Mouse (Mus musculus) heart, embryonic 16.5 days (tissue): ENCODE results near the gene Padi3. TPM values are rescaled to one million over a fixed set of nuclear protein-coding genes. Genes with fewer than 3 reads are reported as not detected.

Source experiments
- ATAC-seq: fragments of 200-750 bp; cut with Nextera tagmentation; replicated peaks from 2 replicates; pipeline ENCODE4 v1.8.0; 2017; ENCODE audit warnings: moderate number of reproducible peaks; ENCODE audit not compliant: insufficient read depth, low FRiP score; ENCODE audit errors: extremely low read depth
- H3K27ac ChIP-seq: fragments of 300-500 bp; sonication (generic); 2 replicates; pipeline ENCODE4 v1.5.1; 2014; ENCODE audit warnings: mild to moderate bottlenecking, low read length, control low read depth, moderate library complexity
- H3K27me3 ChIP-seq: fragments of 300-500 bp; sonication (generic); 2 replicates; pipeline ENCODE4 v1.6.1; 2014; ENCODE audit warnings: low read length, mixed read lengths; ENCODE audit not compliant: control insufficient read depth, insufficient read depth
- H3K36me3 ChIP-seq: fragments of 300-500 bp; sonication (generic); 2 replicates; pipeline ENCODE4 v1.6.1; 2014; ENCODE audit not compliant: control insufficient read depth, insufficient read depth
- H3K4me1 ChIP-seq: fragments of 300-500 bp; sonication (generic); 2 replicates; pipeline ENCODE4 v1.6.1; 2014; ENCODE audit warnings: low read length, mixed read lengths; ENCODE audit not compliant: control insufficient read depth, insufficient read depth
- H3K4me2 ChIP-seq: fragments of 300-500 bp; sonication (generic); 2 replicates; pipeline ENCODE4 v1.6.1; 2014; ENCODE audit warnings: low read depth, mild to moderate bottlenecking, control low read depth, low read length
- H3K4me3 ChIP-seq: fragments of 300-500 bp; sonication (generic); 2 replicates; pipeline ENCODE4 v1.5.1; 2014; ENCODE audit warnings: mild to moderate bottlenecking, control low read depth, low read length
- H3K9ac ChIP-seq: fragments of 300-500 bp; sonication (generic); 2 replicates; pipeline ENCODE4 v1.6.1; 2014; ENCODE audit warnings: low read length, control low read depth
- H3K9me3 ChIP-seq: fragments of 300-500 bp; sonication (generic); replicated peaks from 2 replicates; pipeline ENCODE4 v1.6.1; 2016; ENCODE audit warnings: low read length; ENCODE audit not compliant: control insufficient read depth
- WGBS: fragments of 180-500 bp; shearing (Covaris S2); extraction: QIAGEN DNeasy Blood & Tissue Kit; methylation state at CpG from one replicate; pipeline ENCODE4 v1.1.7; 2014; 5-methylcytosine and 5-hydroxymethylcytosine counted together
- polyA plus RNA-seq: library from polyadenylated mRNA; unstranded; fragments of >200 nt; fragmentation: Nextera tagmentation; extraction: Ambion mirVana; gene quantifications from 2 replicates; pipeline ENCODE4 v1.2.1, GENCODE M21; 2015

Padi3 gene
- polyA plus RNA-seq = 0.24 and 0.55 TPM in 2 replicates

DNA sequence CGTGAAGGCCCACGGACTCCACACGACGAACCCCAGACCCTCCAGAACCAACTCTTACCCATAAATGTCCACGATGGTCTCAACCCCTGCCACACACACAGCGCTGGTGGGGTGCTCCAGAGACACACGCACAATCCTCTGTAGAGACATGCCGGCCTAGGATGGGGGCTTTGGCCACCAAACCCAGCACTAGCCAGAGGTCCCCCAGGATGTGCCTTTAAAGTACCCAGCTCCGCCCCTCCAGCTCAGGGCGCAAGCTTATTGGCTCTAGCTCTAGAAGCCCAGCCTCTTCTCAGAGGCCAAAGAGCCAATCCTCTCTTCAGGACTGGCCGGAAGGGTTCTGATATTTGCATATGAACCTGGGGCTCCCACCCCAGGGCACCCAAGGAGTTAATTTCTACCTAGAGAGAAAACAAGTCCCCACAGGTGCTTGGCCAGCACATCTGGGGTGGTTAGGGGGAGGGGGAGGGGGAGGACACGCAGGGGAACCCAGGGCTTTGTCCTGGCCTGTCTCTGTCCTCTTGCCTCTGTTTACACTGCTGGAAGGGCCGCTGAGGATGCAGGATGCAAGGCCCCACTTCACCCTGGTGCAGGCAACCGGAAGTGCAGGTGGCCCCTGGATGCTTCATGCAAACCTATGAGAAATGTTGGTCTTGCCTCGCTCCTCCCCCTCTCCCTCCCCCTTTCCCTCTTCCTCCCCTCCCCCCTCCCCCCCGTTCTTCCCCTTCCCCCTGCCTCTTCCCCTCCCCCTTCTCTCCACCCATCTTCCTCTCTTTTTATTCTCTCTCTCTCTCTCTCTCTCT, at the start of gene Padi3:
Gene Padi3, minus strand, starts transcription at position 191 of the 803 bp plus-strand sequence.
- no peaks in the 10 kb centered on the region for H3K36me3 ChIP-seq
- no peaks in the 10 kb centered on the region for H3K9me3 ChIP-seq
- WGBS = 85% methylated on average over 14 of the region's 16 CpGs
- ATAC-seq = no peak
- H3K9ac ChIP-seq = no peak within 1 kb of the TSS
- H3K27ac ChIP-seq = no peak within 1 kb of the TSS
- no peak within 1 kb of the TSS for H3K4me2 ChIP-seq
- H3K4me3 ChIP-seq = no peak within 1 kb of the TSS
- H3K4me1 ChIP-seq = peaks cover 27% of the 10 kb centered on the region
- H3K27me3 ChIP-seq = 0 out of 2 replicates have a peak, but pooled peaks cover 2% of the 10 kb centered on the region

DNA sequence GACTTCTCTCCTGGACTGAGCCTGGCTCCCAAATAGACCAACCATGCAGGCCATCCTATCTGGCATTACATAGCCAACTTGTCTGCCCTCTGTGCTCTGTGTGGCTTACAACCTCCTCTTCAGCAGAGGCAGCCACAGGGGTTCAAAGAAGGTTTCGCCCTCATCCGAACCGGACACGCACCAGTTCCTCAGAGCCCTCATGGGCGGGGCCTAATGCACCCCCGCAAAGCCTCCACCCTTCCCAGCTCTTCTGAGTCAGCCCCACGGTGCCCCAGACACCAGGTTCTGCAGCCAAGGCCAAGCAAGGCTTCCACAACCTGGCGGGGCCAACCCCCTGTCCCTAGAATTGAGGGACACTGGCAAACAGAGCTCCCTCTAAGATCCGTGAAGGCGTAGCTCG, 48.8 kb upstream of the Padi3 start:
- peaks cover 4% of the 10 kb centered on the region; the same call in 1 of the 2 replicates for H3K27me3 ChIP-seq
- H3K27ac ChIP-seq = no peak overlapping the region
- H3K9ac ChIP-seq = no peak overlapping the region
- H3K4me2 ChIP-seq = no peak overlapping the region
- no peak overlapping the region for H3K4me3 ChIP-seq
- H3K4me1 ChIP-seq = peaks cover 11% of the 10 kb centered on the region
- H3K36me3 ChIP-seq = no peaks in the 10 kb centered on the region
- peaks cover 2% of the 10 kb centered on the region for H3K9me3 ChIP-seq
- ATAC-seq = no peak
- 85% methylated on average over 11 of the region's 11 CpGs for WGBS

DNA sequence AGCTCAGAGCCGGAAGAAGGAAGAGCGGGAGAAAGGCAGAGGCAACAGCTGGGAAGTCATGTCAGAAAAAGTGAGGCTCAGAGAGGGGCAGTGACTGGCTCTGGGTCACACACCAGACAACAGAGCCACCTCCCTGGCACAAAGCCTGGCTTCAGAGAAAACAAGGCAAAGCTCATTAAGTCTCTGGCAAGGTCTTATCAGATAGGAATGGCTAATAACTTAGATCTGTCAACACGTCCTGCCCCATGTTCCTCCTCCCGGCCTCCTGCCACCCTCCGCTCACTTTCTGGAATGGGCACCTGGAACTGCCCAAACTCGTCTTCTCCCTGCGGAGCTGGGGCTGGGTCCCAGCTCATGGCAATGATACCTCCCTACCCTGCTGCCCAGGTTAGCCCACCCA, 47.4 kb upstream of the Padi3 start:
- ATAC-seq = peak; percentile 29; the same call in 1 of the 2 replicates
- H3K36me3 ChIP-seq = no peaks in the 10 kb centered on the region
- peaks cover 4% of the 10 kb centered on the region; the same call in 1 of the 2 replicates for H3K27me3 ChIP-seq
- H3K4me3 ChIP-seq = no peak overlapping the region
- H3K27ac ChIP-seq = no peak overlapping the region
- no peak overlapping the region for H3K9ac ChIP-seq
- H3K4me1 ChIP-seq = peaks cover 11% of the 10 kb centered on the region
- H3K4me2 ChIP-seq = no peak overlapping the region
- WGBS = 52% methylated on average over 7 of the region's 7 CpGs
- peaks cover 2% of the 10 kb centered on the region for H3K9me3 ChIP-seq

DNA sequence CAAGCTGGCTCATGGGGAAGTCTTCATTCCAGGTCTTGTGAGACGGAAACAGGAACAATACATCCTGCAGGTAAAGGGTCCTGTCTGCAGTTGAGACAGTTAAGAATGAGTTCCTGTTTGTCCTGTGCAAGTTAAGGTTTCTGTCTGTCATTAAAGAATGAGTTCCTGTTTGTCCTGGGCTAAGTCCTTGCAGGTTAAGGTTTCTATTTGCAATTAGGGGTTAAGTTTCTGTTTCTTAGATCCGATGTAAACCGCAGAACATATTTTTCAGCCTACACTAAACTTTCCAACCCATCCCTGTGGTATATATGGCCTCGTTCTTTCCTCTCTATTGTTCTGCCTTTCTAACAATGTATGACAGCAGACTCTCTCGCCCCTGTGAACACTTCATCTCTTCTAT, 46.6 kb upstream of the Padi3 start:
- no peak overlapping the region for H3K4me3 ChIP-seq
- H3K27me3 ChIP-seq = peaks cover 4% of the 10 kb centered on the region; the same call in 1 of the 2 replicates
- H3K4me2 ChIP-seq = no peak overlapping the region
- peaks cover 2% of the 10 kb centered on the region for H3K9me3 ChIP-seq
- ATAC-seq = no peak
- no peak overlapping the region for H3K27ac ChIP-seq
- 72% methylated on average over 5 of the region's 5 CpGs for WGBS
- H3K4me1 ChIP-seq = peaks cover 11% of the 10 kb centered on the region
- no peak overlapping the region for H3K9ac ChIP-seq
- H3K36me3 ChIP-seq = no peaks in the 10 kb centered on the region

- 80% methylated on average over 9 of the region's 10 CpGs for WGBS
- ATAC-seq = no peak
- H3K9ac ChIP-seq = no peak overlapping the region
Measured at GRCm38 (mm10) chr4:140855151-140855550, 44.7 kb upstream of the Padi3 start.

GRCm38 (mm10) chr4:140854455-140854864, 44.0 kb upstream of the Padi3 start:
- no peak overlapping the region for H3K4me2 ChIP-seq
- peaks cover 2% of the 10 kb centered on the region for H3K9me3 ChIP-seq
- peaks cover 4% of the 10 kb centered on the region; the same call in 1 of the 2 replicates for H3K27me3 ChIP-seq
- H3K9ac ChIP-seq = no peak overlapping the region
- no peaks in the 10 kb centered on the region for H3K36me3 ChIP-seq
- no peak overlapping the region for H3K27ac ChIP-seq
- H3K4me3 ChIP-seq = no peak overlapping the region
- WGBS = 39% methylated on average over 10 of the region's 10 CpGs
- peaks cover 4% of the 10 kb centered on the region for H3K4me1 ChIP-seq
- ATAC-seq = no peak

More at GRCm38 (mm10) chr4:140855151-140855550, 44.7 kb upstream of the Padi3 start:
- Histone ChIP-seq H3K4me1 (peaks cover 4% of the 10 kb centered on the region), H3K4me2 (no peak overlapping the region), H3K4me3 (no peak overlapping the region), H3K27me3 (peaks cover 4% of the 10 kb centered on the region; the same call in 1 of the 2 replicates), H3K9me3 (peaks cover 2% of the 10 kb centered on the region), H3K36me3 (no peaks in the 10 kb centered on the region), H3K27ac (no peak overlapping the region)

DNA sequence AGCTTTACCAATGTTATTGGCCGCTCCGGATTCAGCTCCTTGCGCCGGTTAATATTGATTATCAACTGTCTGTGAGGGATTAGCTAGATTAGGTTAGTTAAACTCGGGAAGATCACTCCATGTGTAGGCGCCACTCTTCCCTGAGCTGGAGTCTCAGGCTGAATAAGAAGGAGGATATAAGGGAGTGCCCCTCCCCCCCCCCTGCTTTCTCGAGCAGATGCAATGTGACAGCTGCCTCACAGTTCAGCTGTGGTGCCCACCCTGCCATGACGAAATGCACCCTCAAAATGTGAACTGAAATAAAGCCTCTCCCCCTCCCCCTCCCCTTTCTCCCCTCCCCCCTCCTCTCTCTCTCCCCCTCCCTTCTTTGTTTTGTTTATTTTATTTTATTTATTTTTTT, 43.2 kb upstream of the Padi3 start:
- Histone ChIP-seq H3K36me3 (no peaks in the 10 kb centered on the region), H3K9ac (no peak overlapping the region), H3K4me1 (peaks cover 4% of the 10 kb centered on the region), H3K27ac (no peak overlapping the region), H3K4me2 (no peak overlapping the region), H3K27me3 (0 out of 2 replicates have a peak, but pooled peaks cover 2% of the 10 kb centered on the region), H3K4me3 (no peak overlapping the region), H3K9me3 (peaks cover 2% of the 10 kb centered on the region)
- WGBS = 42% methylated on average over 8 of the region's 8 CpGs
- ATAC-seq = no peak

- Histone ChIP-seq H3K4me1 (no peaks in the 10 kb centered on the region), H3K27ac (no peak overlapping the region), H3K36me3 (no peaks in the 10 kb centered on the region), H3K4me3 (no peak overlapping the region), H3K27me3 (no peaks in the 10 kb centered on the region), H3K9me3 (no peaks in the 10 kb centered on the region), H3K4me2 (no peak overlapping the region), H3K9ac (no peak overlapping the region)
- ATAC-seq = no peak
- 82% methylated on average over 11 of the region's 11 CpGs for WGBS
Measured at GRCm38 (mm10) chr4:140849310-140849709, 38.9 kb upstream of the Padi3 start.

DNA sequence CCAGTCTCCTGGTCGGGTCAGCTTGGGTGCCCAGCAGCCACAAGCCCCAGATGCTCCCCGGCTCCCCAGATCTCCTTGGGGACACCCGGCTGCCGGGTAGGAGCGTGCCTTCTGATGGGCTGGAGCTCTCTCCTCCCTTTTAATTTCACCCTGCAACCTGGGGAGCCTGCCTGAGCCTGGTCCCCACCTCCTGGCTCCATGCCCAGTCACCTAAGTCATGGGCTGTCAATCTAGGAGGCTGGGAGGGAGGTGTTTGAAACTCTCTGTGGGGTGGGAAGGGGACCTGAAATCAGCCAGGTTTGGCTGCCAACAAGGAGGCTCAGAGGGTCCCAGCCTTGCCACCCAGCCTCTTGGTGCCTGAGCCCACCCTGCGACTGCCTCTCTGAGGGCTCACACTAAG, 35.2 kb upstream of the Padi3 start, which contains the start of gene Padi1:
Gene Padi1, minus strand, starts transcription at position 113 of the 400 bp plus-strand sequence.
- no peaks in the 10 kb centered on the region for H3K27me3 ChIP-seq
- H3K4me2 ChIP-seq = no peak within 1 kb of the TSS
- no peak within 1 kb of the TSS for H3K9ac ChIP-seq
- WGBS = 68% methylated on average over 6 of the region's 6 CpGs
- ATAC-seq = no peak
- H3K4me3 ChIP-seq = no peak within 1 kb of the TSS
- H3K36me3 ChIP-seq = no peaks in the 10 kb centered on the region
- no peaks in the 10 kb centered on the region for H3K9me3 ChIP-seq
- no peaks in the 10 kb centered on the region for H3K4me1 ChIP-seq
- H3K27ac ChIP-seq = no peak within 1 kb of the TSS
